Mouse (Mus musculus) spleen, adult 2 months (tissue): Measurements from ENCODE around the gene Aen. TPM values are rescaled to one million over a fixed set of nuclear protein-coding genes. Genes with fewer than 3 reads are reported as not detected.

Experiments
- DNase-seq, 2 experiments: peaks; one replicate each; pipeline versions ENCODE4 v3.0.0 to v3.0.0-alpha.2; 2012 to 2021; ENCODE audit warnings: low spot score in 2 of 2, low read depth in 1 of 2
- H3K27ac ChIP-seq: fragments of 200-500 bp; 2 replicates; pipeline ENCODE4 v1.5.1; 2012; ENCODE audit warnings: low read length, inconsistent platforms; ENCODE audit not compliant: insufficient read depth
- H3K27me3 ChIP-seq: fragments of 200-500 bp; 2 replicates; pipeline ENCODE4 v1.6.1; 2012; ENCODE audit warnings: mild to moderate bottlenecking, moderate library complexity, low read length, inconsistent platforms; ENCODE audit not compliant: control insufficient read depth, insufficient read depth
- H3K36me3 ChIP-seq: fragments of 200-500 bp; 2 replicates; pipeline ENCODE4 v1.6.1; 2012; ENCODE audit warnings: mild to moderate bottlenecking, low read length, inconsistent platforms; ENCODE audit not compliant: control insufficient read depth, insufficient read depth
- H3K4me1 ChIP-seq: fragments of 200-500 bp; 2 replicates; pipeline ENCODE4 v1.6.1; 2011; ENCODE audit warnings: inconsistent platforms; ENCODE audit not compliant: control insufficient read depth, insufficient read depth, insufficient read length
- H3K4me3 ChIP-seq: fragments of 200-500 bp; 2 replicates; pipeline ENCODE4 v1.5.1; 2011; ENCODE audit warnings: mild to moderate bottlenecking, inconsistent platforms; ENCODE audit not compliant: insufficient read depth, insufficient read length; ENCODE audit errors: extremely low read depth
- CTCF ChIP-seq: fragments of 200-500 bp; IDR thresholded peaks from 2 replicates; pipeline ENCODE4 v1.5.1; 2011; ENCODE audit warnings: mild to moderate bottlenecking, inconsistent platforms; ENCODE audit not compliant: insufficient read depth, insufficient read length, insufficient replicate concordance; ENCODE audit errors: extremely low read depth
- POLR2A ChIP-seq: fragments of 200-500 bp; IDR thresholded peaks from 2 replicates; pipeline ENCODE4 v1.6.1; 2011; ENCODE audit warnings: low read depth, low read length, inconsistent platforms
- WGBS: fragments of 180-500 bp; shearing (Covaris S2); methylation state at CpG from one replicate; pipeline ENCODE4 v1.1.7; 2018; 5-methylcytosine and 5-hydroxymethylcytosine counted together
- polyA plus RNA-seq: library from polyadenylated mRNA; depleted of rRNA; stranded (reverse); fragments of >200 nt; gene quantifications from 2 replicates; pipeline ENCODE4 v1.2.3, GENCODE M21; 2012

The Aen gene
- polyA plus RNA-seq, 1 experiment, result 14.6 TPM

GRCm38 (mm10) chr7:78882469-78882837 is 13.2 kb upstream of the Aen start:
- no peak for DNase-seq
- no peak overlapping the region for H3K27ac ChIP-seq
- 6% methylated on average over 23 of the region's 23 CpGs for WGBS
- H3K4me1 ChIP-seq, result 0 out of 2 replicates have a peak, but pooled peaks cover 2% of the 10 kb centered on the region
- H3K36me3 ChIP-seq, result no peaks in the 10 kb centered on the region
- no peak overlapping the region for H3K4me3 ChIP-seq
- TF ChIP-seq POLR2A (no peak), CTCF (no peak)
- peaks cover 18% of the 10 kb centered on the region for H3K27me3 ChIP-seq

DNA sequence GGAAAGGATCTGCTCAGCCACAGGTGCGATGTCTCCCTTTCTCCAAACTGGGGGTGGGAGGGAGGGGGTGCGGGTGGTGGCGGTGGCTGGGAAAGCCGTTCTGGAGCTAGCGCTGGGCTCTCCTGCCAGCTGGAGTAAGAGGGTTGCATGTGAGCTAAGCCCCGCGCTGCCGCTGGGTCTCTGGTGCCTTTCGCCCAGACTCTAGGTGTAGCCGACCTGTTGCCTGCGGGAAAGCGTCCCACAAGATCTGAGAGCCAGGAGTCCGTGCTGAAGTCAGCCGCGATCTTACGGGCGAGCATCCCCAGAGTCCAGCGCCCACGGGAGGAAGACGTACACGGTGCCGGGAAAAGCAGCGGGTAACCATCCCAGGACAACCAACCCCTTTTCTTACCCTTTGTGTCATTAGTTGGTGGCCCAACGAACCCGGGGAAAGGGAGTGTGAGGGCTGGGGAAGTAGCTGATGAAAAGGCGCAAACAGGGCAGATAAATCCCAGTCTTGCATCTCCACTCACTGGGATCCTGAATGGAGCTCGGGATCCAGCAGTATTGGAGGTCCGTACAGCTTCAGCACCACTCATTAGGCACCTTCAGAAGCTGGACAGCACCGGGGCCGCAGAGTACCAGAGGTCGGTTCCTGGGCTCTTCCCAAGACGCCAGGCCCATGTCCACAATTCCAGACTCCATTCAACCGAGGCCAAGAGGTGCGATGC is 12.5 kb upstream of the Aen start:
- Histone ChIP-seq H3K4me3 (no peak overlapping the region), H3K27me3 (peaks cover 18% of the 10 kb centered on the region)
- WGBS, result 6% methylated on average over 34 of the region's 34 CpGs

GRCm38 (mm10) chr7:78883726-78884060 is 12.0 kb upstream of the Aen start:
- Histone ChIP-seq H3K27me3 (peaks cover 18% of the 10 kb centered on the region), H3K4me1 (0 out of 2 replicates have a peak, but pooled peaks cover 2% of the 10 kb centered on the region), H3K4me3 (no peak overlapping the region), H3K36me3 (no peaks in the 10 kb centered on the region), H3K27ac (no peak overlapping the region)
- 19% methylated on average over 8 of the region's 8 CpGs for WGBS
- DNase-seq, result no peak
- TF ChIP-seq POLR2A, result no peak
- no peak for TF ChIP-seq CTCF

More for the DNA sequence above, 12.5 kb upstream of the Aen start:
- no peak for DNase-seq
- no peak for TF ChIP-seq CTCF
- TF ChIP-seq POLR2A, result no peak
- H3K27ac ChIP-seq, result no peak overlapping the region
- 0 out of 2 replicates have a peak, but pooled peaks cover 2% of the 10 kb centered on the region for H3K4me1 ChIP-seq
- no peaks in the 10 kb centered on the region for H3K36me3 ChIP-seq

GRCm38 (mm10) chr7:78884139-78884538 is 11.5 kb upstream of the Aen start:
- 8% methylated on average over 6 of the region's 6 CpGs for WGBS
- H3K36me3 ChIP-seq, result no peaks in the 10 kb centered on the region
- H3K4me3 ChIP-seq, result no peak overlapping the region
- H3K27ac ChIP-seq, result no peak overlapping the region
- TF ChIP-seq POLR2A (no peak), CTCF (no peak)
- H3K4me1 ChIP-seq, result 0 out of 2 replicates have a peak, but pooled peaks cover 2% of the 10 kb centered on the region
- DNase-seq, result no peak
- peaks cover 18% of the 10 kb centered on the region for H3K27me3 ChIP-seq

DNA sequence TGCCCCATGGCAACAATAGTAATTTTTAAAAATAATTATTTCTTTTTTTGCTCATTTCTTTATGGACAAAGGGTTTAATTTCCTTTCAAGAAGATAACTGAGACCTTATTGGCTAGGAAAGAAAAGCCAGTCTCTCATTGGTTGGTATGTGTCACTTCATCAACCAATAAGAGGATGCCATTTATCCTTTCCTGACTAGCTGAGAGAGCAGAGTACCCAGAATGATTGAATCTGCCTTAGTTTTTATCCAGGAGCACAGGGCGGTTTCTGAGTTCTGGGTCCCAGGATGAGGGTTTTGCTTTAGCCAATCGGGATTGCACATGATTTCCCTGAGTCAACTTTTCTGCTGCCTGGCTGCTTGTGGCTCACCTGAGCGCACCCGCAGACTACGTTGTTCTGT is 10.2 kb upstream of the Aen start:
- no peak overlapping the region for H3K4me3 ChIP-seq
- no peak for DNase-seq
- WGBS, result 80% methylated on average over 5 of the region's 5 CpGs
- 0 out of 2 replicates have a peak, but pooled peaks cover 2% of the 10 kb centered on the region for H3K4me1 ChIP-seq
- no peaks in the 10 kb centered on the region for H3K36me3 ChIP-seq
- no peak overlapping the region for H3K27ac ChIP-seq
- peaks cover 18% of the 10 kb centered on the region for H3K27me3 ChIP-seq
- TF ChIP-seq POLR2A (no peak), CTCF (no peak)

- H3K27ac ChIP-seq, result no peak overlapping the region
- no peak overlapping the region for H3K4me3 ChIP-seq
- DNase-seq, result no peak
- H3K4me1 ChIP-seq, result 0 out of 2 replicates have a peak, but pooled peaks cover 2% of the 10 kb centered on the region
- 81% methylated on average over 4 of the region's 4 CpGs for WGBS
- no peak for TF ChIP-seq POLR2A
- TF ChIP-seq CTCF, result no peak
- H3K27me3 ChIP-seq, result peaks cover 17% of the 10 kb centered on the region
- H3K36me3 ChIP-seq, result no peaks in the 10 kb centered on the region
Measured at GRCm38 (mm10) chr7:78886496-78886895, 9.2 kb upstream of the Aen start.

GRCm38 (mm10) chr7:78887431-78887842 is 8.2 kb upstream of the Aen start:
- TF ChIP-seq CTCF (no peak), POLR2A (no peak)
- H3K36me3 ChIP-seq, result no peaks in the 10 kb centered on the region
- 71% methylated on average over 9 of the region's 9 CpGs for WGBS
- no peak overlapping the region for H3K4me3 ChIP-seq
- no peak overlapping the region for H3K27ac ChIP-seq
- H3K4me1 ChIP-seq, result 0 out of 2 replicates have a peak, but pooled peaks cover 1% of the 10 kb centered on the region
- H3K27me3 ChIP-seq, result peaks cover 17% of the 10 kb centered on the region
- no peak for DNase-seq
